10 mouse cellular contexts compared by ENCODE assay signal in genomic region chr11:4729603-4730002, GRCm38 (mm10). TPM values are rescaled to one million over a fixed set of nuclear protein-coding genes. Genes with fewer than 3 reads are reported as not detected.
A peak's percentile ranks its signal among the peaks of the same experiment; 100 is the strongest.
DNase-seq lines count a peak whose midpoint lies in the region; ATAC-seq and TF ChIP-seq lines count a peak whose summit lies in the region.
"Had no signal": no experiment of that assay in that cellular context is flagged by ENCODE, and none has a peak within 500 bp of the region (broad histone marks: within the 10 kb centered on the region; RNA-seq: fewer than 3 reads in every experiment).

No protein-coding gene starts in this region.

- H3K4me1 ChIP-seq in cerebellum, adult 2 months (ENCODE audit: control insufficient read depth, insufficient read depth, low read length): peaks cover 15% of the 10 kb centered on the region
- peaks cover 11% of the 10 kb centered on the region for H3K4me1 ChIP-seq in neural tube, embryonic 13.5 days (replicated peaks)
- peaks cover 9% of the 10 kb centered on the region for H3K4me1 ChIP-seq in neural tube, embryonic 15.5 days
- peaks cover 7% of the 10 kb centered on the region; the same call in 1 of the 2 replicates for H3K4me1 ChIP-seq in hindbrain, embryonic 14.5 days (replicated peaks; ENCODE audit: control insufficient read depth, insufficient read depth, low read length)
- H3K4me1 ChIP-seq in stomach, postnatal 0 days (replicated peaks; ENCODE audit: control insufficient read depth, insufficient read depth): no peaks in the 10 kb centered on the region

- DNase-seq in cerebellum, postnatal 10 days: peak; percentile 33 to 47
- no peak for DNase-seq in cerebellum, adult 2 months
- peak; percentile 55 for DNase-seq in hindbrain, embryonic 14.5 days (ENCODE audit: low spot score)
- DNase-seq in stomach, postnatal 0 days (ENCODE audit: low spot score): peak; percentile 59
- DNase-seq in left cerebral cortex, adult 18-20 months (ENCODE audit: low spot score in 2 of 2): no peak
- DNase-seq in gastrocnemius, postnatal 25 days: no peak
- DNase-seq: gastrocnemius, adult 2 months had no signal

- no peaks in the 10 kb centered on the region for H3K9me3 ChIP-seq in neural tube, embryonic 13.5 days
- no peaks in the 10 kb centered on the region for H3K9me3 ChIP-seq in neural tube, embryonic 15.5 days (replicated peaks)
- no peaks in the 10 kb centered on the region for H3K9me3 ChIP-seq in hindbrain, embryonic 14.5 days (ENCODE audit: control insufficient read depth, low read length)
- no peaks in the 10 kb centered on the region for H3K9me3 ChIP-seq in stomach, postnatal 0 days (ENCODE audit: control insufficient read depth, low read length)

- no peak overlapping the region for H3K4me2 ChIP-seq in neural tube, embryonic 13.5 days
- H3K4me2 ChIP-seq in neural tube, embryonic 15.5 days: no peak overlapping the region
- no peak overlapping the region for H3K4me2 ChIP-seq in hindbrain, embryonic 14.5 days (replicated peaks)
- no peak overlapping the region; the same call in 1 of the 2 replicates for H3K4me2 ChIP-seq in stomach, postnatal 0 days (replicated peaks; ENCODE audit: low read depth)

- 57% methylated on average over 12 of the region's 12 CpGs for WGBS in cerebellum, adult 2 months
- 44% methylated on average over 12 of the region's 12 CpGs for WGBS in neural tube, embryonic 13.5 days
- WGBS in neural tube, embryonic 15.5 days: 40% methylated on average over 12 of the region's 12 CpGs
- WGBS in hindbrain, embryonic 14.5 days: 44% methylated on average over 12 of the region's 12 CpGs
- WGBS in stomach, postnatal 0 days: 27% methylated on average over 12 of the region's 12 CpGs

- H3K27me3 ChIP-seq in cerebellum, adult 2 months (ENCODE audit: control insufficient read depth, insufficient read depth, low read length): no peaks in the 10 kb centered on the region
- no peaks in the 10 kb centered on the region for H3K27me3 ChIP-seq in neural tube, embryonic 13.5 days
- no peaks in the 10 kb centered on the region for H3K27me3 ChIP-seq in neural tube, embryonic 15.5 days (replicated peaks)
- H3K27me3 ChIP-seq in hindbrain, embryonic 14.5 days (ENCODE audit: control insufficient read depth, insufficient read depth, low read length): no peaks in the 10 kb centered on the region
- H3K27me3 ChIP-seq in stomach, postnatal 0 days (ENCODE audit: control insufficient read depth, insufficient read depth, low read length): no peaks in the 10 kb centered on the region

- no peak for TF ChIP-seq CTCF in cerebellum, adult 2 months (IDR thresholded peaks at IDR 0.05; ENCODE audit: borderline replicate concordance, insufficient read depth, low read depth, low read length)
- TF ChIP-seq CTCF in stomach, postnatal 0 days (IDR thresholded peaks at IDR 0.05; ENCODE audit: low read depth): no peak

- no peak overlapping the region for H3K9ac ChIP-seq in neural tube, embryonic 13.5 days
- no peak overlapping the region for H3K9ac ChIP-seq in neural tube, embryonic 15.5 days (replicated peaks)
- no peak overlapping the region for H3K9ac ChIP-seq in hindbrain, embryonic 14.5 days
- H3K9ac ChIP-seq in stomach, postnatal 0 days (ENCODE audit: low read length): no peak overlapping the region
- H3K9ac ChIP-seq: liver, embryonic 14.5 days had no signal

- H3K36me3 ChIP-seq in neural tube, embryonic 13.5 days: peaks cover 28% of the 10 kb centered on the region
- H3K36me3 ChIP-seq in neural tube, embryonic 15.5 days: peaks cover 17% of the 10 kb centered on the region
- peaks cover 13% of the 10 kb centered on the region; the same call in 1 of the 2 replicates for H3K36me3 ChIP-seq in hindbrain, embryonic 14.5 days (replicated peaks; ENCODE audit: control insufficient read depth, insufficient read depth)
- peaks cover 7% of the 10 kb centered on the region; the same call in 1 of the 2 replicates for H3K36me3 ChIP-seq in stomach, postnatal 0 days (ENCODE audit: control insufficient read depth, insufficient read depth, low read length)

- TF ChIP-seq POLR2A in cerebellum, adult 2 months (IDR thresholded peaks at IDR 0.05; ENCODE audit: borderline replicate concordance, insufficient read depth, low read length): no peak

- ATAC-seq in neural tube, embryonic 13.5 days (ENCODE audit: low read depth): 0 out of 2 replicates have a peak, but pooled peaks have one; percentile 21
- no peak for ATAC-seq in neural tube, embryonic 15.5 days (ENCODE audit: low FRiP score)
- ATAC-seq in hindbrain, embryonic 14.5 days (ENCODE audit: low FRiP score): no peak
- peak; percentile 41 for ATAC-seq in stomach, postnatal 0 days (ENCODE audit: low FRiP score, low TSS enrichment)

- H3K27ac ChIP-seq in cerebellum, adult 2 months (ENCODE audit: insufficient read depth, low read length): no peak overlapping the region
- H3K27ac ChIP-seq in neural tube, embryonic 13.5 days (replicated peaks): peak overlapping the region; percentile 47; the same call in 1 of the 2 replicates
- H3K27ac ChIP-seq in neural tube, embryonic 15.5 days (replicated peaks): no peak overlapping the region
- no peak overlapping the region for H3K27ac ChIP-seq in hindbrain, embryonic 14.5 days
- peak overlapping the region; percentile 67 for H3K27ac ChIP-seq in stomach, postnatal 0 days (replicated peaks)
- H3K27ac ChIP-seq: gastrocnemius, adult 2 months; liver, embryonic 14.5 days had no signal

- TF ChIP-seq EP300 in stomach, postnatal 0 days (optimal IDR thresholded peaks at IDR 0.05): no peak

- H3K4me3 ChIP-seq in cerebellum, adult 2 months (replicated peaks; ENCODE audit: insufficient read depth, low read depth, low read length): no peak overlapping the region
- no peak overlapping the region for H3K4me3 ChIP-seq in neural tube, embryonic 13.5 days
- H3K4me3 ChIP-seq in neural tube, embryonic 15.5 days (replicated peaks): no peak overlapping the region
- no peak overlapping the region for H3K4me3 ChIP-seq in hindbrain, embryonic 14.5 days (replicated peaks; ENCODE audit: low read length)
- H3K4me3 ChIP-seq in stomach, postnatal 0 days (ENCODE audit: low read depth, low read length): no peak overlapping the region
- H3K4me3 ChIP-seq: gastrocnemius, adult 2 months had no signal

RNA-seq across cellular contexts. Expression of gene Cabp7, which starts 17.0 kb away (rescaled TPM):
- polyA plus RNA-seq in cerebellum, adult 2 months (2012; rRNA removed): 114 and 129 TPM in 2 replicates
- polyA plus RNA-seq in neural tube, embryonic 13.5 days (2015; fragmentation: Nextera tagmentation; extraction: Ambion mirVana): 2.7 and 3.3 TPM in 2 replicates
- polyA plus RNA-seq in neural tube, embryonic 15.5 days (2015; fragmentation: Nextera tagmentation; extraction: Ambion mirVana): 2.9 and 4.2 TPM in 2 replicates
- 2.2 and 2.5 TPM in 2 replicates for polyA plus RNA-seq in hindbrain, embryonic 14.5 days (2014; fragmentation: Nextera tagmentation; extraction: Ambion mirVana)
- 0.12 and 0.13 TPM in 2 replicates for polyA plus RNA-seq in stomach, postnatal 0 days (2015; fragmentation: Nextera tagmentation; extraction: Ambion mirVana)
- total RNA-seq in left cerebral cortex, adult 18-20 months (2021): 10 to 100 TPM; 30.7 to 33.7 TPM
- under 1 TPM; 0.64 to 0.80 TPM for total RNA-seq in gastrocnemius, postnatal 25 days (2021)

RNA-seq across cellular contexts. Expression of gene Zmat5, which starts 25.1 kb away (rescaled TPM):
- polyA plus RNA-seq in cerebellum, adult 2 months (2012; rRNA removed): 62.1 and 63.2 TPM in 2 replicates
- 61.5 and 72.6 TPM in 2 replicates for polyA plus RNA-seq in neural tube, embryonic 13.5 days (2015; fragmentation: Nextera tagmentation; extraction: Ambion mirVana)
- polyA plus RNA-seq in neural tube, embryonic 15.5 days (2015; fragmentation: Nextera tagmentation; extraction: Ambion mirVana): 60.9 and 65.3 TPM in 2 replicates
- 57.3 and 58.3 TPM in 2 replicates for polyA plus RNA-seq in hindbrain, embryonic 14.5 days (2014; fragmentation: Nextera tagmentation; extraction: Ambion mirVana)
- 57.4 and 63.5 TPM in 2 replicates for polyA plus RNA-seq in stomach, postnatal 0 days (2015; fragmentation: Nextera tagmentation; extraction: Ambion mirVana)
- 10 to 100 TPM; 25.3 to 28.5 TPM for total RNA-seq in left cerebral cortex, adult 18-20 months (2021)
- total RNA-seq in gastrocnemius, postnatal 25 days (2021): 10 to 100 TPM; 20.4 to 20.9 TPM

RNA-seq across cellular contexts. Expression of gene Uqcr10, which starts 25.5 kb away (rescaled TPM):
- 1,309 and 1,338 TPM in 2 replicates for polyA plus RNA-seq in cerebellum, adult 2 months (2012; rRNA removed)
- polyA plus RNA-seq in neural tube, embryonic 13.5 days (2015; fragmentation: Nextera tagmentation; extraction: Ambion mirVana): 595 and 628 TPM in 2 replicates
- 722 and 793 TPM in 2 replicates for polyA plus RNA-seq in neural tube, embryonic 15.5 days (2015; fragmentation: Nextera tagmentation; extraction: Ambion mirVana)
- 603 and 721 TPM in 2 replicates for polyA plus RNA-seq in hindbrain, embryonic 14.5 days (2014; fragmentation: Nextera tagmentation; extraction: Ambion mirVana)
- 1,477 and 1,517 TPM in 2 replicates for polyA plus RNA-seq in stomach, postnatal 0 days (2015; fragmentation: Nextera tagmentation; extraction: Ambion mirVana)
- 100 to 1,000 TPM; 347 to 391 TPM for total RNA-seq in left cerebral cortex, adult 18-20 months (2021)
- 1,000 to 10,000 TPM in 1 of 2 experiments, 100 to 1,000 TPM in 1; 996 to 1,016 TPM for total RNA-seq in gastrocnemius, postnatal 25 days (2021)

Comparison
In these comparisons a context has a peak if more than half of its experiments do, and no peak if none do; other contexts are left out.
1. DNase-seq: peak in cerebellum, postnatal 10 days (2 of 2), hindbrain, embryonic 14.5 days (single experiment) and stomach, postnatal 0 days (single experiment); none in cerebellum, adult 2 months (0 of 2), left cerebral cortex, adult 18-20 months (0 of 2) and gastrocnemius, postnatal 25 days (single experiment).
2. H3K27ac ChIP-seq: peak in neural tube, embryonic 13.5 days (single experiment) and stomach, postnatal 0 days (single experiment); none in cerebellum, adult 2 months (single experiment), neural tube, embryonic 15.5 days (single experiment) and hindbrain, embryonic 14.5 days (single experiment).
3. ATAC-seq: peak in neural tube, embryonic 13.5 days (single experiment) and stomach, postnatal 0 days (single experiment); none in neural tube, embryonic 15.5 days (single experiment) and hindbrain, embryonic 14.5 days (single experiment).
4. RNA of gene Cabp7, which starts 17.0 kb away (polyA plus RNA-seq): 114 to 129 TPM in cerebellum, adult 2 months; 2.9 to 4.2 TPM in neural tube, embryonic 15.5 days, 2.7 to 3.3 TPM in neural tube, embryonic 13.5 days, 2.2 to 2.5 TPM in hindbrain, embryonic 14.5 days and 0.12 to 0.13 TPM in stomach, postnatal 0 days; every median in the first group is over 10 times any median in the second.